Mouse (Mus musculus) layer of hippocampus, adult 9-10 months (tissue): ENCODE measurements at regions not wholly inside any gene's neighbourhood (a gene's known extent, or its start where the extent isn't known, plus 50 kb on each side); places are given as distances from the start of the nearest gene placed in this dataset.

Experiments used
- DNase-seq: peaks from one replicate; pipeline ENCODE4 v3.0.0; 2022; ENCODE audit warnings: low spot score

DNA sequence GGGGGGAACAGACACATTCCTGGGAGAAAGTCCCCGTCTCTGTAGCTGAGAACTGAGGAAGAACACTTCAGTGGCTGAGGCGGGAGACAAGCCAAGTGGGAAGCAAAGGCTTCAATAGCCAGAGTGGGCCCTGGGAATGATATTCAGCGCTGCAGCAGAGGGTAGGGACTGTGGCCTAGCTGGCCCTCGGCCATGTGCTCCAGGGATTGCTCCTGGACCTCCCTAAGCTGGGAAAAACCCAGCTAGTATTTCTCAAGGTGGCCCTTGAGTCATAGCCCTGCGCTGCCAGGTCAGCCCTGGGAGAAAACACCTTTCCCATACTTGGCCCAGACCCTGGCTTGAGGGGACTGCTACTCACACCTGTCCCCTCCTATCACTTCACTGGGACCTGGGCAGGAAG lies 77.2 kb upstream of the Tle3 start:
- DNase-seq = no peak

- DNase-seq = no peak
These were observed 75.7 kb upstream of the Tle3 start for GRCm38 (mm10) chr9:61296311-61296947.

DNA sequence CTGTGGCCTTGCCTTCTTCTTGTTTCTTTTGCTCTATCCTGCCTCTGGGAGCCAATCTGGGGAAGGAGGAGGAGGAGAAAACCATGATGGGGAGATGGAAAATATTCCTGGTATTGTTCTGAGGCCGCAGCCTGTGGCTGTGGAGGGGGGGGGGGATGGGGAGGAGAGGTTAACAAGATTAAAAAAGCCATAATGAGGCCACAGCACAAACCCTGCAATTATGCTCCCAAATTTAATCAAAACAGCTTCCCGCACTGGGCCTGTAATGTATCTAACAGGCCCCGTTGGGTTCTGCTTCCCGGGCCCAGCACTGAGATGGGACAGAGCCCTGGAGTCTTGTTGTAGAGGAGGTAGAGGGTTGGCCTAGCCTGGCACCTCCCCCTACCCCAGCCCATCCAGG lies 74.8 kb upstream of the Tle3 start:
- no peak for DNase-seq

- DNase-seq = no peak
These were observed 72.1 kb upstream of the Tle3 start for GRCm38 (mm10) chr9:61299873-61300560.

DNA sequence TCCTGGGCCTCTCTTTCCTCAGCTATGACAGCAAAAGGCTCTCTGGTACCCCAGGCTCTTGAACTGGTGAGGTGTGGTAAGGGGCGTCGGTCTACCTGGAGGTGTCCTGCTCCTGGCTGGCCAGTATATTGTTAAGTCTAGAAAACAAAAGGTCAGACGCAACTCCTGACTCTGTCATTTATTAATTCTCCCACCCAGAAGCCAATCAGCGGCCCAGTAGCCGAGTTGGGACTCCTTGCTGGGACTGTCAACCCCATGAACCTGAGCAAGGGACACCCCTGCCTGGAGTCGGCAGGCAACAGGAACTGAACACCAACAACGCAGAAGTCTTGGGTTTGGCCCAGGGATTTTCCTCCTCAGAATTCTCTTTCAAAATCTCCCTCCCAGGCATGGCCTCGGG lies 71.1 kb upstream of the Tle3 start:
- no peak for DNase-seq

GRCm38 (mm10) chr9:61302724-61303123 lies 69.4 kb upstream of the Tle3 start:
- DNase-seq = no peak

DNA sequence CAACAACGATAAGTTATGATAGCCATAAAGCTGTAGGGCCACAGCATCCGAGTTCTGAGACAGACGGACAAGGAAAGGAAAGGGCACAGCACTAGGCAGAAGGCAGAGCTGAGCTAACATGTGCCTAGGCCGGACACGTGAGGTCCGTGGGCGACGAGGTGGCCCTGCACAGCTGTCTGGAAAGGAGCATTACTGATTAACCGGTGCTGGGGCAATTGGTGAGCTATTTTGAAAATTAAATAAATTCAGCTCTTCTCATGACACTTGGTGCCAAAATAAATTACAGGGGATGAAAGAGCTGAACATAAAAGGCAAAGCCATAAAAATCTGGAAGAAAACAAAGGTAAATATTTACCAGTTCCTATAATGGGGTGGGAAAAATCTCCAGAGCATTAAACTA lies 65.9 kb upstream of the Tle3 start:
- no peak for DNase-seq

DNA sequence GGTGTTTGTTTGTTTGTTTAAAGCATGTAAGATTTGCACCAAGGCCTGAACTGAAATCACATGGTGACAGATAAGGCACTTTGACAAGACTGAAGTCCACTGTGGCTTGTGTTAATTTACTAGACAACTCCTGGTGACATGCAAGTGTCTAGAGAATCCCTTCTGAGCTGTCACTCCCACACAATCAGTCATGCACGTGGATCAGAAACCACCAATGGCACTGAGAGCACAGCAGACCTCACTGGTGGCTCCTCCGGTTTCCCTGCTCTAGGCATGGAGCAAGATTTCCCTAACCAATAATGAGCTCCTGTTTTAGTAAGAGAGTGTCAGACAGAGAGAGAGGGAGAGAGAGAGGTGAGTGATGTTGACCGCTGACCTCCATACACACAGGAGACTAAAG lies 63.1 kb upstream of the Tle3 start:
- no peak for DNase-seq

GRCm38 (mm10) chr9:61309768-61310493 lies 62.2 kb upstream of the Tle3 start:
- no peak for DNase-seq

- DNase-seq = no peak
These were observed 61.6 kb upstream of the Tle3 start for GRCm38 (mm10) chr9:61310574-61310973.

GRCm38 (mm10) chr9:61311604-61312003 lies 60.6 kb upstream of the Tle3 start:
- no peak for DNase-seq

GRCm38 (mm10) chr9:61314630-61315179 lies 57.5 kb upstream of the Tle3 start:
- no peak for DNase-seq

GRCm38 (mm10) chr9:61315371-61316298 lies 56.5 kb upstream of the Tle3 start:
- no peak for DNase-seq

DNA sequence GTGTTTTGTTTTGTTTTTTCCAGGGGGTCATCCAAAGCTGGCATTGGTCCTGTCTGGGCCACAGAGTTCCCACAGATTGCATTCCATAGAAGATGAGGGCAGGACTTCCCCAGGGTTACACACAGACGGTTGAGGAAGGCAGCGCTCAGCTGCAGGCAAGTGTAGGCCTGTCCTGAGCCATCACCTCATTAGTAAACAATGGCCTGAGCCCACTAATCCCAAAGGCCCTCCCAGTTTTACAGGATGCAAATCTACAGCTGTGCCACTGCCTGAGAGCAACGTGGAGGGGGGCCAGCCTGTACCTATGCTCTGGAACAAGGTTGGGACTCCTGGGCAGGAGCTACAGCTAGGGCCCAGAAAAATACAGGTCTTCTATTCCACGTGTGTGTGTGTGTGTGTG lies 55.7 kb upstream of the Tle3 start:
- DNase-seq = no peak

DNA sequence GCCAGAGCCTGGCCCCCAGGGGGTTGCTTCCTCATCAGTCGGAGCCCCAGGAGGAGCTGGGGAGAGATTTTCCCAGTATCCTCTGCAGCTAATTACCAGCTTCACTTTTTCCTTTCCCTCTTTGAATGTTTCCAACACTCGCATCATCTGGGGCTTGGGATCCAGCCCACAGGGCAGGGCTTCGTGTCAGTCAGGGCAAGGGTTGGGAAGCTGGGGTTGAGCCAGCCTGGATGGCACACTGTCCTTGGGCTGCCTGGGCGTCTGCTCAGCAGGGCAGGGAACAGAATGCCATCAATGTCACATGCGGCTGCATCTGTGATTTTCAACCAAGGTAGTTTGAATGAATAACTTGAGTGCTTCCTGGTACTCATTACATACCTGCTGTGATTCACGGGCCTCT lies 52.4 kb upstream of the Tle3 start:
- peak; percentile 1 for DNase-seq

DNA sequence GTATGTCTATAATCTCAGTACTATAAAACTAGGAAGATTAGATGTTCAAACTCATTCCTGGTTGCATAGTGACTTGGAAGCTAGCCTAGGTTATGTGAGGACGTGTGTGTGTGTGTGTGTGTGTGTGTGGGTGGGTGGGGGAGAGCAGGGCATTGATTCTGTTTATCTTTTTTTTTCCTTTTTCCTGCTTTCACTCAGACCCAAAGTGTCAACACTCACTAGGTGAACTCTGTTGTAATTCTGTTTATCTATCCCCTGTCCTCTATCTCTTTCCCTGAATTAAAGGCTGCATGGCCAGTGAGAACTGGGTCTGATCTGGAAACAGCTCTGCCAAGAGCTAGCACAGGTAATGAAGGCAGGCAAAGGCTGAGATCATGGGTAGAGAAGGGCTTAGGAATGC lies 50.9 kb upstream of the Tle3 start:
- DNase-seq = no peak

GRCm38 (mm10) chr9:61321825-61322224 lies 50.3 kb upstream of the Tle3 start:
- peak; percentile 3 for DNase-seq

DNA sequence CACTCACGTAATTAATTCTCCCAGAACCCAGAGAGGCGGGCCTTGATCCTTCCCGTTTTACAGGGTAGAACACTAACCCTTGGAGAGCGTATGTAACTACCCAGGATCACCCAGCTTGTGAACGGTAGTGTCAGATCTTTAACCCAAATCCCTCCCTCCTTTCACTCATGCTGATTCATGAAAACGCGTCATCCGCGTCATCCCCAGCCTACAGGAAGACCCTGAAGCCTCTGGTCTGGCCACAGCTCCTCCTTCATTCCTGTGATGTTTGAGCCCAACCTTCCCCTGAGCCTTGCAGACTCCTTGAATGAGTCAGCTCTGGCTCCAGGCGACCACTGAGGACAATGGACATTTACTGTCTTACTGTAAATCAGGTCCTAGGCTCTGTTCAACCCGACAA lies 49.8 kb upstream of the Tle3 start:
- no peak for DNase-seq
